Mouse (Mus musculus): Measurements from ENCODE around the gene Pgc.

DNA sequence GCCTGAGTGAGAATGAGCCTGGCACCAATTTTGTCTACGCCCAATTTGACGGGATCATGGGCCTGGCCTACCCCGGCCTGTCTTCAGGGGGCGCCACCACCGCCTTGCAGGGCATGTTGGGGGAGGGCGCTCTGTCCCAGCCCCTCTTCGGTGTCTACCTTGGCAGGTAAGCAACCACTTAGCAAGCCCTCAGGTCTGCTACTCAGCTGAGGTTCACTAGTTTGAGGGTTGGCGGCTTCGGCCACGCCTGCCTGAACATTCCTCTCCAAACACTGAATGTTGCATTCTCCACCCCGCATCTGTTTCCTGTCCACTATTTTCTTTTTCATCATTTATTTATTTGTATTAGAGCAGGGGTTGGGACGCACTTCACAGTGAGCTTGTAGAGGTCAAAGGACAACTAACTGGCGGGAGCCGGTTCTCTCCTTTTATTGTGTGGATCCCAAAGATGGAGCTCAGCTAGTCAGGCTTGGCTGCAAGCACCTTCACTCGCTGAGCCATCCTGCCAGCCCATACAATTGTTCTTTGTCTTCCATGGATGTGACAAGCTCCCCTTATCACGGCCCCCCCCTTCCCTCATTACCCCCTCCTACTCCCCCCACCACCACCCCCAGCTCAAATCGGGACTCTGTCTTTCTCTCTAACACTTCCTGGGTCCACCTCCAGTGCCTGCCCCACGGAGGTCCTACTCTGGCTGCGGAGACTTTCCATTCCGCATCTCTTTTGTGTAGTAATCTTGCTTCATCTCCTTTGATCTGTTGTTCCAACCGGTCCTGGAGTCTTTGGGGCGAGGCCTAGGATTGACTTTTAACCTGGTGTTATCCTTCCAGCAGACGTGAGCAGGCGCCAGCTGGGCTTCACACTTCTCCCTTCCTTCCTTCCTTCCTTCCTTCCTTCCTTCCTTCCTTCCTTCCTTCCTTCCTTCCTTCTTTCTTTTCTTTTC lies 4.3 kb downstream of the Pgc start:
- TF ChIP-seq CTCF (IDR thresholded peaks at IDR 0.05; ENCODE audit: extremely low read depth, insufficient read depth, insufficient read length, insufficient replicate concordance) (no peak), POLR2A (IDR thresholded peaks at IDR 0.05; ENCODE audit: low read depth, low read length) (no peak)

Measured in spleen, adult 2 months (tissue).